In the genomic region with DNA sequence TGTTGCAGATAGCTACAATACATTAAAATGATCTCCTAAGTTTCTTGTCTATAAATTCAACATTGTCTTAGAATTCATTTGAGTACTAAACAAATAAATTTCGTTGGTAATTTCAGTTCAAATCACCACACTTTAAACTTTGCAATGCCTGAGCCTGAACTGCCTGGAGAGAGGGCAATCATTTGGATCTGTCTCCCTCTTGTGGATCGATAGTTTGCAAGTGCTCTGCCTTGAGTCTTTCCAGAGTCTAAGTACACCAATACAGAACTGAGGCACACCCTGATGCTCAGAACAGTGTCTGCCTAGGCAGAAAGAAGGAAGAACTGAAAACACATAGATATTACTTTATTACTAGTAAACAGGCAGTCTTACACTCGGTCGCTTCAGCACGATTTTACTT, we compare ENCODE assay signal across 8 mouse cellular contexts.
DNase-seq lines count a peak whose midpoint lies in the region; ATAC-seq and TF ChIP-seq lines count a peak whose summit lies in the region.

No protein-coding gene starts in this region.

- H3K9me3 ChIP-seq in limb, embryonic 11.5 days (ENCODE audit: control insufficient read depth, low read length): no peaks in the 10 kb centered on the region
- H3K9me3 ChIP-seq in stomach, postnatal 0 days (ENCODE audit: control insufficient read depth, low read length): no peaks in the 10 kb centered on the region
- no peaks in the 10 kb centered on the region for H3K9me3 ChIP-seq in heart, embryonic 11.5 days (replicated peaks; ENCODE audit: control insufficient read depth, low read length)

- no peak overlapping the region for H3K4me3 ChIP-seq in limb, embryonic 11.5 days (ENCODE audit: low read depth, low read length)
- no peak overlapping the region for H3K4me3 ChIP-seq in stomach, postnatal 0 days (ENCODE audit: low read depth, low read length)
- no peak overlapping the region for H3K4me3 ChIP-seq in heart, embryonic 11.5 days (ENCODE audit: low read depth, low read length)

- H3K9ac ChIP-seq in limb, embryonic 11.5 days (ENCODE audit: low read length): no peak overlapping the region
- no peak overlapping the region for H3K9ac ChIP-seq in stomach, postnatal 0 days (ENCODE audit: low read length)
- no peak overlapping the region for H3K9ac ChIP-seq in heart, embryonic 11.5 days (ENCODE audit: low read depth, low read length)

- no peaks in the 10 kb centered on the region for H3K27me3 ChIP-seq in limb, embryonic 11.5 days (ENCODE audit: control insufficient read depth, insufficient read depth, low read length)
- H3K27me3 ChIP-seq in stomach, postnatal 0 days (ENCODE audit: control insufficient read depth, insufficient read depth, low read length): no peaks in the 10 kb centered on the region
- H3K27me3 ChIP-seq in heart, embryonic 11.5 days (ENCODE audit: control insufficient read depth, insufficient read depth, low read length): no peaks in the 10 kb centered on the region

- H3K4me1 ChIP-seq in limb, embryonic 11.5 days (ENCODE audit: control insufficient read depth, insufficient read depth, low read length): no peaks in the 10 kb centered on the region
- H3K4me1 ChIP-seq in stomach, postnatal 0 days (replicated peaks; ENCODE audit: control insufficient read depth, insufficient read depth): no peaks in the 10 kb centered on the region
- H3K4me1 ChIP-seq in heart, embryonic 11.5 days (ENCODE audit: control insufficient read depth, insufficient read depth, low read length): no peaks in the 10 kb centered on the region

- no peak for TF ChIP-seq EP300 in stomach, postnatal 0 days (optimal IDR thresholded peaks at IDR 0.05)

- H3K27ac ChIP-seq in limb, embryonic 11.5 days (replicated peaks; ENCODE audit: low read depth, low read length): no peak overlapping the region
- H3K27ac ChIP-seq in stomach, postnatal 0 days (replicated peaks): no peak overlapping the region
- H3K27ac ChIP-seq in heart, embryonic 11.5 days (ENCODE audit: low read depth, low read length): no peak overlapping the region

- peak; percentile 86 for TF ChIP-seq CTCF in stomach, postnatal 0 days (IDR thresholded peaks at IDR 0.05; ENCODE audit: low read depth)

- DNase-seq in frontal cortex, postnatal 10 days (ENCODE audit: low spot score in 2 of 2): no peak
- peak; percentile 35 for DNase-seq in right cerebral cortex, adult 18-20 months
- DNase-seq in right cerebral cortex, postnatal 14 days: no peak
- peak; percentile 58 for DNase-seq in fibroblast of lung, adult 2 months (ENCODE audit: low read depth)
- DNase-seq in limb, embryonic 11.5 days (ENCODE audit: low spot score): peak; percentile 44
- no peak for DNase-seq in stomach, postnatal 0 days (ENCODE audit: low spot score)

- H3K4me2 ChIP-seq in limb, embryonic 11.5 days (ENCODE audit: low read depth, severe bottlenecking): no peak overlapping the region
- H3K4me2 ChIP-seq in stomach, postnatal 0 days (replicated peaks; ENCODE audit: low read depth): peak overlapping the region; percentile 15; the same call in 1 of the 2 replicates
- no peak overlapping the region for H3K4me2 ChIP-seq in heart, embryonic 11.5 days

- ATAC-seq in frontal cortex, adult (ENCODE audit: low TSS enrichment): peak; percentile 95
- ATAC-seq in limb, embryonic 11.5 days (ENCODE audit: insufficient number of reproducible peaks, low FRiP score, low TSS enrichment, low read depth): 0 out of 2 replicates have a peak, but pooled peaks have one; percentile 51
- ATAC-seq in stomach, postnatal 0 days (ENCODE audit: low FRiP score, low TSS enrichment): no peak
- ATAC-seq in heart, embryonic 11.5 days (replicated peaks; ENCODE audit: insufficient number of reproducible peaks, low FRiP score, low TSS enrichment): no peak

- no peaks in the 10 kb centered on the region for H3K36me3 ChIP-seq in limb, embryonic 11.5 days (ENCODE audit: control insufficient read depth, insufficient read depth, low read length)
- no peaks in the 10 kb centered on the region for H3K36me3 ChIP-seq in stomach, postnatal 0 days (ENCODE audit: control insufficient read depth, insufficient read depth, low read length)
- no peaks in the 10 kb centered on the region for H3K36me3 ChIP-seq in heart, embryonic 11.5 days (ENCODE audit: control insufficient read depth, insufficient read depth, low read length)

- WGBS in limb, embryonic 11.5 days: 47% methylated on average over 5 of the region's 5 CpGs
- 26% methylated on average over 5 of the region's 5 CpGs for WGBS in stomach, postnatal 0 days
- WGBS in heart, embryonic 11.5 days (ENCODE audit: insufficient replicate concordance): 56% methylated on average over 5 of the region's 5 CpGs

Comparison
In these comparisons a context has a peak if more than half of its experiments do, and no peak if none do; other contexts are left out.
1. DNase-seq: peak in right cerebral cortex, adult 18-20 months (single experiment), fibroblast of lung, adult 2 months (single experiment) and limb, embryonic 11.5 days (single experiment); none in frontal cortex, postnatal 10 days (0 of 2), right cerebral cortex, postnatal 14 days (single experiment) and stomach, postnatal 0 days (single experiment).
2. ATAC-seq: peak in frontal cortex, adult (single experiment) and limb, embryonic 11.5 days (single experiment); none in stomach, postnatal 0 days (single experiment) and heart, embryonic 11.5 days (single experiment).